Mouse (Mus musculus): ENCODE measurements around the gene Dpf2.

- TF ChIP-seq CTCF (IDR thresholded peaks at IDR 0.05; ENCODE audit: borderline replicate concordance, insufficient read depth, low read depth, low read length) = no peak
- TF ChIP-seq POLR2A (IDR thresholded peaks at IDR 0.05; ENCODE audit: borderline replicate concordance, insufficient read depth, low read length) = no peak
Observed at GRCm38 (mm10) chr19:5892735-5893134, 20.1 kb downstream of the Dpf2 start.
